Mouse (Mus musculus) neutrophil, adult 65 days (primary cell): ENCODE measurements around the gene Fmr1. TPM values are rescaled to one million over a fixed set of nuclear protein-coding genes. Genes with fewer than 3 reads are reported as not detected.

Source experiments
- total RNA-seq: library from RNA; stranded (reverse); gene quantifications from 2 replicates; pipeline ENCODE4 v1.2.4, GENCODE M21; 2023

Gene Fmr1
- total RNA-seq: 81.0 and 105 TPM in 2 replicates

DNA sequence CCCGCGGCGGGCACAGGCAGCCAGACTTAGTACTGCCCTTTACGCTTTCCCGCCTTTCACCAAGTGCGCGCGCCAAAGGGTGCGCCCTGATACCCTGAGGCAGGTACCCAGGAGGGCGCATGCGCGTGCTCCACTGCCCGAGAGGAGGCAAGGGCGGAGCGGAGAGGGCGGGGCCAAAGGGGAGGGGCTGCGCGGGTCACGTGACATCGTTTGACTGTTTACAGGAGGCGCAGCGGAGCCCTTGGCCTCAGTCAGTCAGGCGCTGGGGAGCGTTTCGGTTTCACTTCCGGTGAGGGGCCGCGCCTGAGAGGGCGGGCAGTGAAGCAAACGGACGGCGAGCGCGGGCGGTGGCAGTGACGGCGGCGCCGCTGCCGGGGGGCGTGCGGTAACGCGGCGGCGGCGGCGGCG, at the start of gene Fmr1:
Fmr1 (plus strand) TSS at position 209 of the 408 bp plus-strand sequence.

DNA sequence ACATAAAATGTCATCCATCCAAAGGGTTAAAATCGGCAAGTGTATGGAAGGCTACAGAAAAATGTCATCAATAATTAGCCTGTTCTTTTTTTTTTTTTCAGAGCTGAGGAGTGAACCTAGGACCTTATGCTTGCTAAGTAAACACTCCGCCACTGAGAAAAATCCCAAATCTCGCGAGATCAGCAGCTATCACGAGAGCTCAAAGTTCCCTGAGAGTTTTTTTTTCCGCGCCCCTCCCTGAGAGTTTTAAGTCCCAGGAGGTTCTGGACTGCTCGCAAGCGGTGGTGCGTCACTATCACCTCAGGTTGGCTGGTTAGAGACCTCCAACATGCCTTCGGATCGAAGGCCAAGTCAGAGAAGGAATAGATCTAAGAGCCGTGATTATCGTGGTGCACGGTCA, 83.3 kb downstream of the Fmr1 start, which contains the start of gene Fmr1nb:
Fmr1nb (plus strand) TSS at position 234 of the 400 bp plus-strand sequence.

Other genes starting within 250 kb of the Fmr1 start
- gene Fmr1nb, start 83.3 kb downstream of the Fmr1 start, total RNA-seq: not detected in 2 replicates
- 0.54 and 1.8 TPM in 2 replicates for gene Gm14698, start 142.6 kb downstream of the Fmr1 start, total RNA-seq
- not detected in 2 replicates for gene Gm6812, start 214.5 kb downstream of the Fmr1 start, total RNA-seq